Mouse (Mus musculus) lung, postnatal 0 days (tissue): ENCODE measurements at regions not wholly inside any gene's neighbourhood (a gene's known extent, or its start where the extent isn't known, plus 50 kb on each side); places are given as distances from the start of the nearest gene placed in this dataset.

Source experiments
- CTCF ChIP-seq: IDR thresholded peaks from 2 replicates; pipeline ENCODE4 v1.5.1; 2016; ENCODE audit warnings: antibody characterized with exemption, mild to moderate bottlenecking
- EP300 ChIP-seq: IDR thresholded peaks from 2 replicates; pipeline ENCODE4 v1.6.1; 2016; ENCODE audit warnings: antibody characterized with exemption, mild to moderate bottlenecking, control low read depth

GRCm38 (mm10) chr2:167746344-167746743 is 56.7 kb upstream of the Tmem189 start:
- TF ChIP-seq EP300 (no peak), CTCF (no peak)
